Mouse (Mus musculus): ENCODE results near the gene Cnih4.

Gene Cnih4

DNA sequence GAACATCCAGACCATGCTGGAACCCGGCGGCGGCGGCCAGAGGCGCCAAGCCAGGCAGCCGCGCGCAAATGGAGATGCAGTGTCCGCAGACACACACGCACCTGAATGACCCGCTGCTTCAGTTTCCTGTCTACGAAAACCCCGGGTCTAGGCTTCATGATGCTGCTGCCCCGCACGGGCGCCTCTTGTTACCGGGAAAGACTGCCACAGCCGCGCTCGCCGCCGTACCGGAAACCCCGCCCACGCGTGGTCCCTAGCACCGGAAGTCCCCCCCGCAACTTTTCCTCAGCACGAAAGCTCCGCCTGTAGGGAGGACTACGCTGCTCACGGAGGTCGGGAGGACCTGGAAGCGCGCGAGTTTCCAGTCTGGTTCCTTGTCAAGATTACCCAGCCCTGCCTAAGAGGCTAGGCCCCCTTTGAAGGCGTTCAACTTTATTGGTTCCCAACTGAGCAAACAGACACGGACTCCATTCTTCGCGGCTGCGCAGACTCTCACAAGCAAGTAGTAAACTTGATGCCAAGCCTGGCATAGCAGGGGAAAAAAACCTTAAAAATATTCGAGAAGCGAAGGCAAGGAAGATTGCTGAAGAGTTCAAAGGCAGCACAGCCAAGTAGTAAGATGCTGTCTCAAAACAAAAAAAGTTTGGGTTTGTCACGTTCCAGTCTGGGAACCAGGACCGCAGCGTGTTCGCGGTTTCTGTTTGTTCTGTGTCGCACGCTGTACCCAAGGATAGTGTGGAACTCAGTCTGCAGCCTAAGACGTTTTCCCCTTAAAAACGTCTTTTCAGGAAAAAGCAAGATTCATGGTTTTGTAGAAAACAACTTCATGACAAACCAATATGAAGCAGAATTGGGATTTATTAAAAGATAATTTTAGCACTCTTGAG is at the start of gene Cnih4, which contains the start of gene Nvl:
Gene Cnih4 (plus strand): TSS at position 744 of the 887 bp plus-strand sequence.
Gene Nvl (minus strand): TSS at position 255 of the 887 bp plus-strand sequence.
- peak; percentile 97 for DNase-seq (ENCODE audit: low spot score)

- DNase-seq (ENCODE audit: low spot score): no peak
Observed at GRCm38 (mm10) chr1:181117112-181117511, 27.4 kb upstream of the Cnih4 start.

- DNase-seq (ENCODE audit: low spot score): no peak
Observed at GRCm38 (mm10) chr1:181124145-181124544, 20.3 kb upstream of the Cnih4 start.

- no peak for DNase-seq (ENCODE audit: low spot score)
Observed at GRCm38 (mm10) chr1:181125916-181126315, 18.6 kb upstream of the Cnih4 start.

DNA sequence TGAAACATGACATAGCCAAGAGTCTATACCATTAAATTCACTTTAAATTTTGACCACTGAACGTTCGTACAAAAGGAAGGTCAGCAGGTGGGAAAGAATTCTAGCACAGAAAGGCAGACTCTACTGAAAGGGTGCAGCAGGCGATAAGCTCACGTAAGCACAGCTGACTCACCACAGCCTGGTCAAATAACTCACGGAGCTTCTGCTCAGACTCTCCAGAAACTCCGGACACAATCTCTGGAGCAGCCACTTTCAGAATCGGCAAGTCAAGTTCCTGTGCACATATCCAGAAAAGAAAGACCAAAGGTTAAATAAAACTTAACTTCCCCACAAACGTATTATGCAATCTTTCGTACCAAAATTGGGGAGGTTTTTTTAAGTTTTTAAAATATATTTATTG is 17.7 kb upstream of the Cnih4 start:
- DNase-seq (ENCODE audit: low spot score): no peak

- no peak for DNase-seq (ENCODE audit: low spot score)
Observed at GRCm38 (mm10) chr1:181131915-181132314, 12.6 kb upstream of the Cnih4 start.

GRCm38 (mm10) chr1:181138730-181139129 is 5.8 kb upstream of the Cnih4 start:
- DNase-seq (ENCODE audit: low spot score): no peak

GRCm38 (mm10) chr1:181143609-181143949 is 914 bp upstream of the Cnih4 start:
- no peak for DNase-seq (ENCODE audit: low spot score)

GRCm38 (mm10) chr1:181144966-181145365 is 473 bp downstream of the Cnih4 start:
- peak; percentile 8 for DNase-seq (ENCODE audit: low spot score)

- no peak for DNase-seq (ENCODE audit: low spot score)
Observed at GRCm38 (mm10) chr1:181146187-181146586, 1.7 kb downstream of the Cnih4 start.

DNA sequence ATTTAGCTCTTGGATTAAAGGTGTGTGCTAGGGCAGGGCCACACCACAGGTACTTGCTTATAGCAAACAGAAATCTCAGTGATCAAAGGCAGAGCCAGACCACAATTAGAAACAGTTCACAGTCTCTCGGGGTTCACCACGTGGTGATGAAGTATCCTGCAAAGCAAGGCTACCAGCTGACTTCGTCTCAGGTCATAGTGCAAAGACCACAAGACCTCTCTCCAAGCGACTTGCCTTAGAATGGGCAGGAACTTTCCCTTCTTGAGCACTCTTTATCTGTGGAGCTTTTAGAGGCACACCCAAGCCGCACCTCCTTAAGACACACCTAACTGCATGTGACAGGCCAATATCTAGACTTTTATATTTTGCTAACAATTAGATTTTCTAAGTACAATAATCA is 4.0 kb downstream of the Cnih4 start:
- DNase-seq (ENCODE audit: low spot score): no peak

GRCm38 (mm10) chr1:181149373-181150017 is 5.0 kb downstream of the Cnih4 start:
- no peak for DNase-seq (ENCODE audit: low spot score)

GRCm38 (mm10) chr1:181150431-181150826 is 5.9 kb downstream of the Cnih4 start:
- no peak for DNase-seq (ENCODE audit: low spot score)

DNA sequence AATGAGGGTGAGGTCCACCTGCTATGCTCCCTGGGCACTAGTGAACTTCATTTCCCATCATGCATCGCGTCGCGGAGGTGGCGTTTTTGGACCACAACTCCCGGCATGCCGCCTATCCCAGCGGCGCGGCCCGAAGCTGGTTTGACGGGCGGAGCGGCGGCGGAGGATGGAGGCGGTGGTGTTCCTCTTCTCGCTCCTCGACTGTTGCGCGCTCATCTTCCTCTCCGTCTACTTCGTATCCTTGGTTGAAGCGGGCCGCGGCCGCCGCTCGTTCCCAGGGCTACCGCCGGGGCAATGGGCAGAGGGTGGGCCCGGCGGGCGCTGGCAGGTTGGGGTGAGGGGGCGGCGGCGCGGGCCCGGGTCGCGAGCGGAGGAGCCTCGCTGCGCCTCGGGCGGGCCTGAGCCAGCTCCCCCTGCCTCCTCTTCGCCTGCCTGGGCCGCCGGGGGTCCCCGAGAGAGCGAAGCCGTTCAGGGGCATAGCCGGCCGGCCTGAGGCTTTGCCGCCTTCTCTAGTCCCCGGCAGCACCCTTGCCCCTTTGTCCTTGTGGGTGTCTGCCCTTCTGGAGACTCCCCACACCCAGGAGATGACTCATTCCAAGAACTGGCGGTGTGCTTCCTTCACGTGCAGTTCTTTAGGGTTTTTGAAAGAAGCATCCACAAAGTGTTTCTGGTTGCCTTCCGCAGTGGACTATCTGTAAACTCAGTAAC is 6.5 kb downstream of the Cnih4 start:
- peak; percentile 85 for DNase-seq (ENCODE audit: low spot score)

- DNase-seq (ENCODE audit: low spot score): no peak
Observed at GRCm38 (mm10) chr1:181151541-181151940, 7.0 kb downstream of the Cnih4 start.

GRCm38 (mm10) chr1:181167816-181168215 is 23.3 kb downstream of the Cnih4 start:
- no peak for DNase-seq (ENCODE audit: low spot score)

- no peak for DNase-seq (ENCODE audit: low spot score)
Observed at GRCm38 (mm10) chr1:181168377-181168776, 23.9 kb downstream of the Cnih4 start.

DNA sequence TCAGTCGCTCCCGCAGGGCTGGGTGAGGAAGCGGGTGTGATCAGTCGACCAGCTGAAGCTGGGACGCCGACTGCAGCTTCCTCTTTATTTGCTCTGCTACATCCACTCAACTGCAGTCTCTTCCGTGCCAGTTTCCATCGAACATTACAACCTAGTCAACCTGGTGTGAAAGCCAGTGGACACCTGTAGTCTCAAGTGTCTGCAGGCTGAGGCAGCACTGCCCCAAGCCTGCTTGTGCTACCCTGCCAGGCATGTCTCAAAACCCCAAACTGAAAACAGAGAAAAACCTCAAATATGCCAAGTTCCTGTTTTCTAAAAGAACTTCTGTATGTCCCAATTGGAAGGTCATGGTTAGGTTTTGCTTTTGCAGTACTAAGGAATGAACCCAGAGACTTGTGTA is 25.7 kb downstream of the Cnih4 start:
- DNase-seq (ENCODE audit: low spot score): no peak

GRCm38 (mm10) chr1:181188925-181189324 is 44.4 kb downstream of the Cnih4 start:
- no peak for DNase-seq (ENCODE audit: low spot score)

GRCm38 (mm10) chr1:181199446-181199845 is 55.0 kb downstream of the Cnih4 start:
- DNase-seq (ENCODE audit: low spot score): no peak

- DNase-seq (ENCODE audit: low spot score): no peak
Observed at GRCm38 (mm10) chr1:181210147-181210546, 65.7 kb downstream of the Cnih4 start.

DNA sequence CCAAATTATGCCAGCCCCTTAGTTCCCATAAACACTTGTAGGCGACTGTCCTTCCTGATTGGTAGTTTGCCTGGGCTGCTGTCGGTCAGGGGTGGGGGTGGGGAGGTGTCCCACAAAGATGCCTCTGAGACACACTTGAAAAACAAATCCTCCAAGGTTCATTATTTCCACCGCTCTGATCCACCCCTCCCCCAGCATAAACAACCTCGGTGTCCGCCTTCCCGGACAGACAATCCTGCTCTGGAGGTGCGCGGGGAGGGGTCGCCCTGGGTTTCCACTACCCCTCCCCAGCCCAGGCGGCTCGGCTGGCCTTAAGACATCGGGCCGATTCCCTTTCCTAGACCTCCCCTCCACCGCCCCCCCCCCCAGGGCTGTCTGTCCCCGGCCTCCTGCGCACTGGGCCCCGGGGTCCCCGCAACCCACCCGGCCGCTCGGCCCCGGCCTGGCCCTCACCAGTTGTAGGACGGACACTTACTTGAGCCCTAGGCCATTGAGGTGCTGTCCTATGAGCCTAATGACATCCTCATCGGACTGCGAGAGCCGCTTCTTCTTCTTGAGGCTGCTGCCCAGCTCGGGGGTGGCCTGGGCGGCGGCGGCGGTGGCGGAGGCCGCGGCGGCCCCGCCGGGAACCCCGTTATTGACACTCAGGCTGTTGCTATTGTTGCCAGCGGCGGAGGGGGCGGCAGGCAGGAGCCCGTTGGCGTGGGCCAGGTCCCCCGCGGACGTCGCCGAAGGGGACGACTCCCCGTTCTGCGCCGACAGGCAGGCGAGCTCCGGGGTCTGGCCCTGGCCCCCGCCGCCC is 66.3 kb downstream of the Cnih4 start:
- DNase-seq (ENCODE audit: low spot score): peak; percentile 85

Data from adipocyte (in vitro differentiated cells).